In genomic region chr5:121336009-121336408, GRCm38 (mm10) we compare ENCODE assay signal across 15 mouse cellular contexts. TPM values are rescaled to one million over a fixed set of nuclear protein-coding genes. Genes with fewer than 3 reads are reported as not detected.
DNase-seq lines count a peak whose midpoint lies in the region; ATAC-seq lines count a peak whose summit lies in the region.
"Had no signal": no experiment of that assay in that cellular context is flagged by ENCODE, and none has a peak within 500 bp of the region (broad histone marks: within the 10 kb centered on the region; RNA-seq: fewer than 3 reads in every experiment).

No protein-coding gene starts in this region.

- no peak overlapping the region for H3K9ac ChIP-seq in kidney, embryonic 15.5 days
- H3K9ac ChIP-seq: lung, embryonic 15.5 days; neural tube, embryonic 15.5 days had no signal

- no peak overlapping the region for H3K27ac ChIP-seq in kidney, embryonic 15.5 days
- H3K27ac ChIP-seq: lung, embryonic 15.5 days; neural tube, embryonic 15.5 days had no signal

- 0 out of 2 replicates have a peak, but pooled peaks have one; percentile 47 for ATAC-seq in cerebellum, adult (ENCODE audit: insufficient number of reproducible peaks, low FRiP score, low TSS enrichment)
- ATAC-seq in kidney, embryonic 15.5 days (replicated peaks; ENCODE audit: low FRiP score) = no peak
- ATAC-seq: midbrain, embryonic 16.5 days had no signal

- H3K27me3 ChIP-seq in kidney, embryonic 15.5 days = no peaks in the 10 kb centered on the region
- H3K27me3 ChIP-seq: lung, embryonic 15.5 days; neural tube, embryonic 15.5 days had no signal

- peaks cover 4% of the 10 kb centered on the region for H3K4me1 ChIP-seq in kidney, embryonic 15.5 days
- H3K4me1 ChIP-seq: lung, embryonic 15.5 days; neural tube, embryonic 15.5 days had no signal

- WGBS in kidney, embryonic 15.5 days = 51% methylated on average over 3 of the region's 3 CpGs

- DNase-seq in cerebellum, postnatal 4 days (ENCODE audit: low spot score in 2 of 2) = no peak
- peak; percentile 13 to 33 for DNase-seq in kidney, adult 8-10 months
- peak; percentile 55 to 69 for DNase-seq in cerebellum, adult 18-20 months
- peak; percentile 20 for DNase-seq in retina, adult 2 months (ENCODE audit: low read depth, low spot score)
- DNase-seq in urinary bladder, postnatal 10 days (ENCODE audit: low spot score) = no peak
- DNase-seq in adrenal gland, adult (ENCODE audit: inconsistent age in 2 of 2, low spot score in 1 of 2) = no peak
- DNase-seq: adrenal gland, adult 8-10 months; heart, adult 18-20 months; heart, postnatal 14 days had no signal

- H3K9me3 ChIP-seq in kidney, embryonic 15.5 days (replicated peaks) = no peaks in the 10 kb centered on the region
- H3K9me3 ChIP-seq: lung, embryonic 15.5 days; neural tube, embryonic 15.5 days had no signal

- no peak overlapping the region for H3K4me3 ChIP-seq in kidney, embryonic 15.5 days (replicated peaks)
- H3K4me3 ChIP-seq: lung, embryonic 15.5 days; neural tube, embryonic 15.5 days had no signal

- peaks cover 91% of the 10 kb centered on the region for H3K36me3 ChIP-seq in kidney, embryonic 15.5 days

- no peak overlapping the region for H3K4me2 ChIP-seq in kidney, embryonic 15.5 days
- H3K4me2 ChIP-seq: liver, embryonic 11.5 days; lung, embryonic 15.5 days; neural tube, embryonic 15.5 days had no signal

RNA-seq across cellular contexts. Expression of gene Trafd1, which starts 49.4 kb away (rescaled TPM):
- polyA plus RNA-seq in kidney, embryonic 15.5 days (2015; fragmentation: Nextera tagmentation; extraction: Ambion mirVana) = 51.2 and 55.6 TPM in 2 replicates

Comparison
In these comparisons a context has a peak if more than half of its experiments do, and no peak if none do; other contexts are left out.
1. DNase-seq: peak in kidney, adult 8-10 months (2 of 2), cerebellum, adult 18-20 months (2 of 2) and retina, adult 2 months (single experiment); none in cerebellum, postnatal 4 days (0 of 2), urinary bladder, postnatal 10 days (single experiment) and adrenal gland, adult (0 of 2).